19 mouse cellular contexts compared by ENCODE assay signal in the genomic region with DNA sequence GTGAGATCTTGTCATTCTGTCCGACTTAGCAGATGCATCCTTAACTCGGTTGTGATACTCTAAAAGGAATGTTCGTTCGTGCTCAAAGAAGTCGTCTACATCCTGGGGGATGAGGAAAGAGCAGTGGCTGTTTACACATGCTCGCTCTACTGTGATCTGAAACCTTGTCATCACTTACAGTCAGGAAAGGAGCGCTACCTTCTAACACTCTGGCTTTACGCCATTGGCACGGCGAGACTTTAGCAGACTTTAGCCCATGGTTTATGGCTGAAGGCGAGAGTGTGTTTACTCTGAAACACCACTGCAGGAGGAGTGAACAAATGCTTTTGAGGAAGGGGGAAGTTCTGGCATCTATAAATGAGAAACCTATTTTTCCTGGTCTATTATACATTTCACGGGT.
"Had no signal": no experiment of that assay in that cellular context is flagged by ENCODE, and none has a peak within 500 bp of the region (broad histone marks: within the 10 kb centered on the region; RNA-seq: fewer than 3 reads in every experiment).

No protein-coding gene starts in this region.

- H3K4me3 ChIP-seq: heart, embryonic 10.5 days; hindbrain, embryonic 13.5 days; hindbrain, embryonic 15.5 days; layer of hippocampus, adult 2 months; left cerebral cortex, adult 2 months; limb, embryonic 10.5 days; limb, embryonic 12.5 days; liver, embryonic 13.5 days; liver, embryonic 15.5 days had no signal

- H3K27me3 ChIP-seq: hindbrain, embryonic 13.5 days; hindbrain, embryonic 15.5 days; limb, embryonic 12.5 days; liver, embryonic 13.5 days; liver, embryonic 15.5 days had no signal

- ATAC-seq: forebrain, postnatal 0 days; hindbrain, postnatal 0 days; intestine, embryonic 16.5 days; liver, postnatal 0 days had no signal

- H3K4me2 ChIP-seq: hindbrain, embryonic 13.5 days; hindbrain, embryonic 15.5 days; limb, embryonic 12.5 days; liver, embryonic 13.5 days; liver, embryonic 15.5 days had no signal

- H3K4me1 ChIP-seq: heart, embryonic 10.5 days; hindbrain, embryonic 13.5 days; hindbrain, embryonic 15.5 days; limb, embryonic 10.5 days; limb, embryonic 12.5 days; liver, embryonic 13.5 days; liver, embryonic 15.5 days had no signal

- DNase-seq: forebrain, postnatal 0 days; gastrocnemius, postnatal 14 days; gastrocnemius, postnatal 36 days; kidney, adult 11 months; kidney, adult 8-10 months; kidney, postnatal 10 days; liver; liver, embryonic 13.5 days; liver, postnatal 0 days had no signal

- H3K27ac ChIP-seq: heart, embryonic 10.5 days; hindbrain, embryonic 13.5 days; hindbrain, embryonic 15.5 days; hindbrain, postnatal 0 days; layer of hippocampus, adult 2 months; left cerebral cortex, adult 2 months; limb, embryonic 10.5 days; limb, embryonic 12.5 days; liver, embryonic 13.5 days; liver, embryonic 15.5 days had no signal

- H3K9me3 ChIP-seq: heart, embryonic 10.5 days; hindbrain, embryonic 13.5 days; hindbrain, embryonic 15.5 days; limb, embryonic 10.5 days; limb, embryonic 12.5 days; liver, embryonic 13.5 days; liver, embryonic 15.5 days had no signal

- H3K9ac ChIP-seq: forebrain, postnatal 0 days; hindbrain, embryonic 13.5 days; hindbrain, embryonic 15.5 days; limb, embryonic 12.5 days; liver, embryonic 13.5 days; liver, embryonic 15.5 days; liver, postnatal 0 days had no signal
